Mouse (Mus musculus) limb, embryonic 13.5 days (tissue): Measurements from ENCODE around the gene Fshr. TPM values are rescaled to one million over a fixed set of nuclear protein-coding genes. Genes with fewer than 3 reads are reported as not detected.

Experiments
- ATAC-seq: fragments of 200-750 bp; cut with Nextera tagmentation; 2 replicates; pipeline ENCODE4 v1.8.0; 2017; ENCODE audit warnings: low read depth, moderate number of reproducible peaks, moderate TSS enrichment; ENCODE audit not compliant: low FRiP score
- H3K27ac ChIP-seq: fragments of 300-500 bp; sonication (generic); 2 replicates; pipeline ENCODE4 v1.5.1; 2015; ENCODE audit warnings: inconsistent platforms, mild to moderate bottlenecking, moderate library complexity
- H3K27me3 ChIP-seq: fragments of 300-500 bp; sonication (generic); 2 replicates; pipeline ENCODE4 v1.6.1; 2015; ENCODE audit warnings: mild to moderate bottlenecking, inconsistent platforms
- H3K36me3 ChIP-seq: fragments of 300-500 bp; sonication (generic); 2 replicates; pipeline ENCODE4 v1.6.1; 2015; ENCODE audit warnings: inconsistent platforms, mild to moderate bottlenecking, moderate library complexity
- H3K4me1 ChIP-seq: fragments of 300-500 bp; sonication (generic); 2 replicates; pipeline ENCODE4 v1.6.1; 2015; ENCODE audit warnings: inconsistent platforms
- H3K4me2 ChIP-seq: fragments of 300-500 bp; sonication (generic); replicated peaks from 2 replicates; pipeline ENCODE4 v1.6.1; 2015; ENCODE audit warnings: inconsistent platforms, mild to moderate bottlenecking, moderate library complexity
- H3K4me3 ChIP-seq: fragments of 300-500 bp; sonication (generic); 2 replicates; pipeline ENCODE4 v1.5.1; 2015; ENCODE audit warnings: moderate library complexity, mild to moderate bottlenecking, inconsistent platforms
- H3K9ac ChIP-seq: fragments of 300-500 bp; sonication (generic); 2 replicates; pipeline ENCODE4 v1.6.1; 2015; ENCODE audit warnings: mild to moderate bottlenecking, inconsistent platforms
- H3K9me3 ChIP-seq: fragments of 300-500 bp; sonication (generic); 2 replicates; pipeline ENCODE4 v1.6.1; 2016; ENCODE audit warnings: inconsistent platforms
- WGBS: fragments of 180-500 bp; shearing (Covaris S2); methylation state at CpG from one replicate; pipeline ENCODE4 v1.1.7; 2015; 5-methylcytosine and 5-hydroxymethylcytosine counted together
- polyA plus RNA-seq: library from polyadenylated mRNA; unstranded; fragments of >200 nt; fragmentation: Nextera tagmentation; extraction: Ambion mirVana; gene quantifications from 2 replicates; pipeline ENCODE4 v1.2.1, GENCODE M21; 2015

The Fshr gene
- polyA plus RNA-seq, 1 experiment from 2014 or later, result not detected

GRCm38 (mm10) chr17:88938153-88938681 lies 262.3 kb downstream of the Fshr start:
- 24% methylated on average over 4 of the region's 4 CpGs for WGBS
- no peak overlapping the region for H3K9ac ChIP-seq
- H3K4me2 ChIP-seq, result no peak overlapping the region
- no peak for ATAC-seq
- H3K9me3 ChIP-seq, result no peaks in the 10 kb centered on the region
- no peaks in the 10 kb centered on the region for H3K27me3 ChIP-seq
- H3K27ac ChIP-seq, result no peak overlapping the region
- H3K36me3 ChIP-seq, result no peaks in the 10 kb centered on the region
- H3K4me1 ChIP-seq, result peaks cover 11% of the 10 kb centered on the region
- H3K4me3 ChIP-seq, result no peak overlapping the region

GRCm38 (mm10) chr17:88937341-88938152 lies 262.9 kb downstream of the Fshr start:
- no peak overlapping the region for H3K9ac ChIP-seq
- H3K9me3 ChIP-seq, result no peaks in the 10 kb centered on the region
- WGBS, result 33% methylated on average over 7 of the region's 7 CpGs
- no peak overlapping the region for H3K4me3 ChIP-seq
- no peaks in the 10 kb centered on the region for H3K27me3 ChIP-seq
- H3K27ac ChIP-seq, result no peak overlapping the region
- peak; percentile 80; the same call in 1 of the 2 replicates for ATAC-seq
- H3K4me1 ChIP-seq, result peaks cover 11% of the 10 kb centered on the region
- H3K4me2 ChIP-seq, result no peak overlapping the region
- H3K36me3 ChIP-seq, result no peaks in the 10 kb centered on the region

GRCm38 (mm10) chr17:88936941-88937340 lies 263.5 kb downstream of the Fshr start:
- H3K9ac ChIP-seq, result no peak overlapping the region
- peaks cover 11% of the 10 kb centered on the region for H3K4me1 ChIP-seq
- no peaks in the 10 kb centered on the region for H3K27me3 ChIP-seq
- no peak overlapping the region for H3K4me3 ChIP-seq
- no peak overlapping the region for H3K4me2 ChIP-seq
- H3K27ac ChIP-seq, result no peak overlapping the region
- WGBS, result 79% methylated on average over 3 of the region's 3 CpGs
- no peaks in the 10 kb centered on the region for H3K9me3 ChIP-seq
- ATAC-seq, result no peak
- no peaks in the 10 kb centered on the region for H3K36me3 ChIP-seq
